Mouse (Mus musculus) brown adipose tissue, adult 24 weeks (tissue): ENCODE measurements around the gene Nap1l5. TPM values are rescaled to one million over a fixed set of nuclear protein-coding genes. Genes with fewer than 3 reads are reported as not detected.

Source experiments
- H3K27ac ChIP-seq: fragments of 200-500 bp; replicated peaks from 2 replicates; pipeline ENCODE4 v1.5.1; 2012; ENCODE audit warnings: low read depth, mild to moderate bottlenecking, low read length
- H3K4me1 ChIP-seq: fragments of 200-500 bp; 2 replicates; pipeline ENCODE4 v1.6.1; 2012; ENCODE audit warnings: low read length, mixed read lengths; ENCODE audit not compliant: control insufficient read depth, insufficient read depth, insufficient read length
- H3K4me3 ChIP-seq: fragments of 200-500 bp; 2 replicates; pipeline ENCODE4 v1.5.1; 2012; ENCODE audit warnings: low read depth, mild to moderate bottlenecking, low read length, moderate library complexity; ENCODE audit not compliant: insufficient read depth
- polyA plus RNA-seq: library from polyadenylated mRNA; stranded (reverse); fragments of >200 nt; gene quantifications from 2 replicates; pipeline ENCODE4 v1.2.4, GENCODE M21; 2012; ENCODE audit not compliant: missing spikeins, insufficient read depth, insufficient read length

Gene Nap1l5
- 18.0 and 22.0 TPM in 2 replicates for polyA plus RNA-seq

- H3K4me3 ChIP-seq = peak within 1 kb of the TSS; percentile 52
- H3K27ac ChIP-seq = no peak within 1 kb of the TSS
- H3K4me1 ChIP-seq = peaks cover 2% of the 10 kb centered on the region; the same call in 1 of the 2 replicates
Observed at GRCm38 (mm10) chr6:58906852-58907261, at the start of gene Nap1l5. Nap1l5 (minus strand) TSS chr6:58907076.

GRCm38 (mm10) chr6:58951128-58951992, 44.5 kb upstream of the Nap1l5 start:
- H3K27ac ChIP-seq = peak overlapping the region; percentile 97
- no peak overlapping the region for H3K4me3 ChIP-seq
- H3K4me1 ChIP-seq = peaks cover 4% of the 10 kb centered on the region; the same call in 1 of the 2 replicates

DNA sequence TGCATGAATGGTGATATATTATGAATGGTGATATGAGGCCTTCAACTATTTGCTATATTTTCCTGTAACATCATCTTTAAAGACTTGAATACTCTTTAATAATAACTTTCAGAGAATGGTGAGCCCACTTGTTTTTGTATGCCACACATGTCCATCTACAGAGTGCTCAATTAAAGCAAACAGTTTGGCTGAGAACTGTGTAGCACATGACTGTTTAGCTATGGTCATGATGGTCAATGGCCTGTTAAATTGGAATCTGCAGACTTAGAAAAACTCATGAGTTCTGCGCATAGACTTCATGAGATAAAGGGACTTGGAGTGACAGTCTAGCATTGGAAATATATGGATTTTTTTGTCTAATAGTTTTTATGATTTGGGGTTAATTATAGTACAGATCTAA, 43.5 kb upstream of the Nap1l5 start:
- no peak overlapping the region for H3K4me3 ChIP-seq
- peaks cover 4% of the 10 kb centered on the region; the same call in 1 of the 2 replicates for H3K4me1 ChIP-seq
- H3K27ac ChIP-seq = no peak overlapping the region

- no peak overlapping the region for H3K4me3 ChIP-seq
- no peak overlapping the region for H3K27ac ChIP-seq
Observed at GRCm38 (mm10) chr6:58946840-58947239, 40.0 kb upstream of the Nap1l5 start.

DNA sequence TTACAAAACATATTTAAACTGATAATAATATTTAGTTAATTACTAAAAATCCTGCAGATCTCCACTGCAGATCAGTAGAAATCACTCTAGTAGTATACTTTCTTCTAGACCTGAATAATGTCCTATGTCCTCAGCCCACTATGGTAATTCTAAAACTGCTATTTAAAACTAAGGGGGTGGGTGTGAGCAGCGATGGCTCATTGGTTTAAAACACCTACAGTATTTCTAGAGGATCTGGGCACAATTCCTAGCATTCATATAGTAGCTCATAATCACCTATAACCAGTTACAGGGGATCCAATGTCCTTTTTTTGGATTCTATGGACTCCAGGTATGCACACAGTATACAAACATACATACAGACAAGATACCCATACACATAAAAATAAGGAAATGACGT, 39.4 kb upstream of the Nap1l5 start:
- Histone ChIP-seq H3K4me1 (0 out of 2 replicates have a peak, but pooled peaks cover 2% of the 10 kb centered on the region), H3K4me3 (no peak overlapping the region), H3K27ac (no peak overlapping the region; the same call in 1 of the 2 replicates)

More at GRCm38 (mm10) chr6:58946840-58947239, 40.0 kb upstream of the Nap1l5 start:
- peaks cover 4% of the 10 kb centered on the region; the same call in 1 of the 2 replicates for H3K4me1 ChIP-seq

DNA sequence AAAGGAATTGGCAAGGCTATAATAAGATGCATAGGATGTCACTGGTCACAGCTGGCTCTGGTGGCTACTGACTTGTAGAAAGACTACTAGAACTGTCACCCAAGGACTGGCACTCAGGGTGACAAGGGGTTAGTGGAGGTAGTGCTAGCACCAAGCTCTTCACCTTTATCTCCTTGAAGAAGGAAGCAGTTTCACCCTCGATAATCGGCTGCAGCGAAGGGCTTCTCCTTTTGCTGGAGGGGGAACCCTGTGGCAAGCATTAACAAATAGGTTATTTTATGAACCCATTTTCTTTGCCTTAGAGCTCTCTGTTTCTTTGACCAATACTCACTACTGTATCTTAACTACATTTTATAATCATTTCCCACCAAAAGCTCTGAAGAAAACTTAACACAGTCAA, 37.1 kb upstream of the Nap1l5 start:
- Histone ChIP-seq H3K4me3 (no peak overlapping the region), H3K4me1 (no peaks in the 10 kb centered on the region), H3K27ac (peak overlapping the region; percentile 48; the same call in 1 of the 2 replicates)

DNA sequence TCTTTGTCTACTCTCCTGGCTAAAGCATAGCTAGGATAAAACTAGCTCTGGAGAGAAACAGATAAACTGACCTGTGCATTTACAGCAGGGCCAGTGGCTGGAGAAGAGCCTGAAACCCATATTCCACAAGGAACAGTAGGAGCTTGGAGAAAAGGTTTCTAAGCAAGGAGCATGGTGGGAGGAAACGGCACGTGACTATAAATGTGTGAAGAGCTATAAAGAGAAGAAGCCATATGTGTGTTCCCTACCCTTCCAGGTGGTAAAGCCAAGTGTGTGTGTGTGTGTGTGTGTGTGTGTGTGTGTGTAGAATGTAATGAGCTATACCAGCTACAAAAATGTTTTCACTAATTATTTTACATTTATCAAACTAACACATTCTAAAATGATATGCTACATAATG, 35.4 kb upstream of the Nap1l5 start:
- Histone ChIP-seq H3K27ac (peak overlapping the region; percentile 61), H3K4me3 (no peak overlapping the region), H3K4me1 (no peaks in the 10 kb centered on the region)

DNA sequence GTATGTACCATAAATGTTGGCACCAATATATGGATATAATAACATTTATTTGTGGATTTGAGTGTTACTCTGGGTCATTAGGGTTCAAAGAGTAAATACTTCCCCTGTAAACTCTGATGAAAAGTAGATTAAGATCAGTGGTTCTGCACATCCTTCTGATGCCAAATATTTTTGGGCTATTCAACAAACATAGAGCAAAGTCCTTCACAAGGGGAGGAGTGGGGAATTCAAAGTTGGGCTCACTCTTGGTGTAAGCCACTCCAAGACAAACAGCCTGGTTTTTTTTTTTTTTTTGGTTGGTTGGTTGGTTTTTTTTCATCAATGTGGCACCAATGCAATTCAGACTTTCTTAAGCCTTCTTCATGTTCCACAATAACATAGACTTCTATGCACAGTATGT, 30.9 kb upstream of the Nap1l5 start:
- H3K27ac ChIP-seq = no peak overlapping the region
- no peak overlapping the region for H3K4me3 ChIP-seq
- no peaks in the 10 kb centered on the region for H3K4me1 ChIP-seq

DNA sequence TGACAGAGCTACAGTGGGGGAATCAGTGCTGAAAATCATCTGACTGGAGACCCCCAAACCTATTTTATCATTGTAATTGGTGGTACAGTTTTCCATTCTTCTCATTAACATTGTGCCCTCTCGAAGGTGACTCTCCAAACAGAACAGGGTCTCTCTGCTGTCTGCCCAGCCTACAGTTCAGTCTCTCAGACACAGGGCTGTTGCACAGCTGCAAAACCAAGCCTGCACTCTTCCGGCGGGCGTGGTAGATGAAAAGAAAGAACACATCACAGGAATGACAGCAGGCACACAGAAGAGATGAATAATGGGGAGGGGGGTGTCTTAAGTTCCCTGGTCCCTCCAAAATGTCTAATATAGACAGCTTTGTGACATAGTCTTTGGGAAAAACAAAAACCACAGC, 27.3 kb upstream of the Nap1l5 start:
- Histone ChIP-seq H3K4me1 (peaks cover 12% of the 10 kb centered on the region), H3K4me3 (no peak overlapping the region), H3K27ac (no peak overlapping the region)

GRCm38 (mm10) chr6:58933189-58933913, 26.5 kb upstream of the Nap1l5 start:
- Histone ChIP-seq H3K4me1 (peaks cover 14% of the 10 kb centered on the region), H3K4me3 (no peak overlapping the region), H3K27ac (0 out of 2 replicates have a peak overlapping the region, but pooled peaks have one; percentile 23)

GRCm38 (mm10) chr6:58932515-58933188, 25.8 kb upstream of the Nap1l5 start:
- no peak overlapping the region for H3K4me3 ChIP-seq
- H3K27ac ChIP-seq = peak overlapping the region; percentile 97
- peaks cover 17% of the 10 kb centered on the region for H3K4me1 ChIP-seq

- Histone ChIP-seq H3K27ac (peak overlapping the region; percentile 65), H3K4me3 (no peak overlapping the region), H3K4me1 (peaks cover 20% of the 10 kb centered on the region)
Observed at GRCm38 (mm10) chr6:58931149-58931548, 24.3 kb upstream of the Nap1l5 start.

DNA sequence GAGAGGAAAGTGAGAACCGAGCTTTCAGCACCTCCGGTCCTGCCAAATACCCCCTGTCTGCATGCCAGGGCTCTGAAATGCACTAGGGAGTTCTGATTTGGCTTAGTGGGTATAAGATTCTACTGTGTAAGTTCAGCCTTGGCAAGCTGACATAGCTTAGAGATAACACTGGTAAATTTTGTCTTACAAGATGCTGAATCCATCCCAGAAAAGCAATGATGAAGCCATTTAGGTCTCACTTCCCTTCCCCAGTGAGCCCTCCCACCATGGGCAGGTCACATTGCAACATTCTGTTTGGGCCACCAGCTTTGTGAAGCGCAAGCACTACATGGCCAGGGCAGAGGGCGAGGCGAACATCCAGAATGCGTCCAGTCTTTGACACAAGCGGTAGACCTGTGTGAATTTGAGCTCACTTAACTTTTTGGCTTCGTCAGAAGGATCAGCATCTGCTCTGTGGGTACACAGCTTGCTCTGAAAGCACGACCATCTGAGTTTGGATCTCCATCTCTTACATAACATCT, 23.1 kb upstream of the Nap1l5 start:
- Histone ChIP-seq H3K27ac (peak overlapping the region; percentile 97), H3K4me1 (peaks cover 20% of the 10 kb centered on the region), H3K4me3 (no peak overlapping the region)

DNA sequence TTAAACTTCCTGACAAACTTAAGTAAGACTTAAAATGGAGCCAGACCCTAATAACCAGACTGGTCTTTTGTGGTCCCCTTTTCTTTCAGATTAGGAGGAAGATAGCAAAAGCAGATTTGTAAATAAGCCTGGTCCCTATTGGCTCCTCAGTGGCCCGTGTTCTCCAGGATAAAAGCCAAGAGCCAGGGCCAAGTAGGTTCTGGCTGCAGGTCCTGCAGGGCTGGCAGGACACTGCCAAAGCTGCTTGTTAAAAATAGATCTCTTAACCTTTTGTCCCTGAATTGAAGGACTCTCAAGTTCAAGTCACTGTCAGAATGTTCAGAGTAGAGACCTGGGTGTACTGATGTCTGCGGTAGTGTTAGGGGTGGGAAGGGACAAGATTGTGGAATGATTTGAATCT, 21.0 kb upstream of the Nap1l5 start:
- Histone ChIP-seq H3K4me3 (no peak overlapping the region), H3K4me1 (peaks cover 20% of the 10 kb centered on the region), H3K27ac (peak overlapping the region; percentile 97)

DNA sequence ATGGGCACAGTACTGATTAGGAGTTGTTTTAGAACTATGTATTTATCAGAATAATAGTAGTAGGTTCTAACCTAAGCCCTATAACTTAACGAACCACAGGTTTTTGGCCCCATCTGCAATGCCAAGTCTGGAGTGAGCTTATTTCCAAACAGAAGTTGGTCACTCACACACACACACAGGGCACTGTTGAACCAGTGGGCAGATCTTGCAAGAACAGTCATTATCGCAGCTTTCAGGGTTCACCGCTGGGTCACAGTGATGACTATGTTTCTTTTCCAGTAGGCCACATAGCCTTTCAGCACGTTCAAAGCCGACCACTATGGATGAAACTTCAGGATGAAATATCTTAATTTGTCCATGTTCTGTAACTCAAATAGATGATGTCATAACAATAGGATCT, 15.6 kb upstream of the Nap1l5 start:
- Histone ChIP-seq H3K27ac (peak overlapping the region; percentile 35; the same call in 1 of the 2 replicates), H3K4me1 (peaks cover 3% of the 10 kb centered on the region), H3K4me3 (no peak overlapping the region)
